Mouse (Mus musculus): Measurements from ENCODE around the gene Lbx1. TPM values are rescaled to one million over a fixed set of nuclear protein-coding genes. Genes with fewer than 3 reads are reported as not detected.
A peak's percentile ranks its signal among the peaks of the same experiment; 100 is the strongest.

Lbx1 gene
- total and polyA plus RNA-seq, 3 experiments, result not detected

GRCm38 (mm10) chr19:45237099-45237498, 1.5 kb upstream of the Lbx1 start:
- Histone ChIP-seq H3K27me3 (replicated peaks) (peaks cover 44% of the 10 kb centered on the region), H3K4me3 (replicated peaks in 1 of 3; ENCODE audit: low read depth in 2 of 3, low read length in 2 of 3, poor library complexity in 1 of 3) (no peak overlapping the region), H3K9me3 (replicated peaks; ENCODE audit: low read length) (peaks cover 40% of the 10 kb centered on the region), H3K4me2 (ENCODE audit: insufficient read depth, low read depth, poor library complexity, severe bottlenecking) (no peak overlapping the region), H3K9ac (ENCODE audit: insufficient read depth, low read depth) (no peak overlapping the region), H3K36me3 (replicated peaks in 1 of 2; ENCODE audit: control insufficient read depth in 1 of 2, insufficient read depth in 1 of 2, low read length in 1 of 2) (no peaks in the 10 kb centered on the region), H3K27ac (ENCODE audit: insufficient read depth, low read depth) (no peak overlapping the region), H3K79me2 (replicated peaks; ENCODE audit: control insufficient read depth, extremely low read depth, insufficient read depth, poor library complexity, severe bottlenecking) (no peaks in the 10 kb centered on the region), H3K4me1 (ENCODE audit: control insufficient read depth in 1 of 2, insufficient read depth in 2 of 2) (peaks cover 0 to 2% of the 10 kb centered on the region in 2 experiments; a peak in 2 of 4 replicates)
- dilution Hi-C loops (cut with MboI; ENCODE audit: extremely low pct_ligation_motif_present, extremely low pct_unique_long_range_greater_than_20kb, low sequenced_read_pairs), result no loop called here
- TF ChIP-seq MXI1 (IDR thresholded peaks at IDR 0.05; ENCODE audit: low read depth, low read length) (no peak), CHD2 (IDR thresholded peaks at IDR 0.05; ENCODE audit: low read length) (no peak), HCFC1 (IDR thresholded peaks at IDR 0.05; ENCODE audit: low read depth, low read length) (no peak), MAX (IDR thresholded peaks at IDR 0.05; ENCODE audit: low read length) (no peak), BHLHE40 (IDR thresholded peaks at IDR 0.05; ENCODE audit: low read depth, low read length) (no peak), ETS1 (conservative IDR thresholded peaks at IDR 0.05; ENCODE audit: low read depth, low read length) (no peak), MAFK (IDR thresholded peaks at IDR 0.05; ENCODE audit: insufficient replicate concordance, low read length) (no peak)
- in situ Hi-C loops (cut with MboI; ENCODE audit: low pct_ligation_motif_present, low pct_unique_long_range_greater_than_20kb, low sequenced_read_pairs), result no loop called here
- no peak for DNase-seq (ENCODE audit: extremely low read depth)

- no peak overlapping the region for H3K27ac ChIP-seq (ENCODE audit: insufficient read depth, low read depth)
- TF ChIP-seq MAFK (IDR thresholded peaks at IDR 0.05; ENCODE audit: insufficient replicate concordance, low read length) (no peak), JUN (IDR thresholded peaks at IDR 0.05; ENCODE audit: insufficient read depth, low read depth, low read length) (no peak), UBTF (IDR thresholded peaks at IDR 0.05; ENCODE audit: low read depth, low read length) (peak; percentile 74; the same call in 1 of the 2 replicates), TCF12 (IDR thresholded peaks at IDR 0.05; ENCODE audit: low read depth, low read length) (peak; percentile 9; the same call in 1 of the 2 replicates), MEF2A (IDR thresholded peaks at IDR 0.05; ENCODE audit: borderline replicate concordance, low read depth, low read length) (no peak), KAT2A (IDR thresholded peaks at IDR 0.05; ENCODE audit: insufficient replicate concordance, low read length) (no peak), IRF4 (IDR thresholded peaks at IDR 0.05; ENCODE audit: low read depth, low read length) (no peak)
- no peak overlapping the region; the same call in 1 of the 2 replicates for H3K4me2 ChIP-seq (ENCODE audit: insufficient read depth, low read depth, poor library complexity, severe bottlenecking)
- no peaks in the 10 kb centered on the region for H3K79me2 ChIP-seq (replicated peaks; ENCODE audit: control insufficient read depth, extremely low read depth, insufficient read depth, poor library complexity, severe bottlenecking)
- dilution Hi-C loops (cut with MboI; ENCODE audit: extremely low pct_ligation_motif_present, extremely low pct_unique_long_range_greater_than_20kb, low sequenced_read_pairs), result no loop called here
- H3K27me3 ChIP-seq (replicated peaks), result peaks cover 39% of the 10 kb centered on the region
- H3K4me1 ChIP-seq (ENCODE audit: control insufficient read depth in 1 of 2, insufficient read depth in 2 of 2), result no peaks in the 10 kb centered on the region
- peaks cover 46% of the 10 kb centered on the region for H3K9me3 ChIP-seq (replicated peaks; ENCODE audit: low read length)
- in situ Hi-C loops (cut with MboI; ENCODE audit: low pct_ligation_motif_present, low pct_unique_long_range_greater_than_20kb, low sequenced_read_pairs), result no loop called here
- H3K4me3 ChIP-seq (replicated peaks in 1 of 3; ENCODE audit: low read depth in 2 of 3, low read length in 2 of 3, poor library complexity in 1 of 3), result no peak overlapping the region
- no peak overlapping the region for H3K9ac ChIP-seq (ENCODE audit: insufficient read depth, low read depth)
- no peak for DNase-seq (ENCODE audit: extremely low read depth)
- no peaks in the 10 kb centered on the region for H3K36me3 ChIP-seq (replicated peaks in 1 of 2; ENCODE audit: control insufficient read depth in 1 of 2, insufficient read depth in 1 of 2, low read length in 1 of 2)
These were observed 841 bp upstream of the Lbx1 start for GRCm38 (mm10) chr19:45236363-45236942.

Data from CH12.LX (cell line).